In the genomic region with DNA sequence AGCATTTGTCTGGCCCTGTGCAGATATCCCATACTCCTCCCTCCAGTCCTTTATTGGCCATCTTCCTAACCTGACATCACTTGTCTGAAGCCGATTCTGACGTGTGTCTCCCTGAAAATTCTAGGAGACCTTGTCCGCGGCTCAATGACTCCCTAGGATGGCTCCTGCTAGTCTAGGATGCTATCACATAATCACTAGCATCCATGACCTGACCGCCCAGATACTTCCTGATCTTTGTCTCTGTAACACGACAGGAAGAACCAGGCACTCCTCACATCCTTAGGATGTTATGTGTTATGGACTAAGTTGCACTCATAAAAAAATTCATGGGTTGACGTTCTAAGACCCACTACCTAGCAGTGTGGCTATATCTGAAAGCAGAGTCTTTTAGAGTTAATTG, we compare ENCODE assay signal across 29 mouse cellular contexts. TPM values are rescaled to one million over a fixed set of nuclear protein-coding genes. Genes with fewer than 3 reads are reported as not detected.
"Had no signal": no experiment of that assay in that cellular context is flagged by ENCODE, and none has a peak within 500 bp of the region (broad histone marks: within the 10 kb centered on the region; RNA-seq: fewer than 3 reads in every experiment).

No protein-coding gene starts in this region.

- DNase-seq: gastrocnemius, adult 2 months; gastrocnemius, postnatal 10 days; gastrocnemius, postnatal 25 days; heart, adult 18-20 months; heart, postnatal 10 days; heart, postnatal 4 days; kidney, adult 18-20 months; kidney, adult 8-10 months; kidney, postnatal 10 days; kidney, postnatal 25 days; kidney, postnatal 4 days had no signal

- H3K4me3 ChIP-seq: gastrocnemius, adult 2 months; heart, embryonic 10.5 days; heart, embryonic 12.5 days; hindbrain, embryonic 10.5 days; hindbrain, embryonic 12.5 days; intestine, embryonic 15.5 days; layer of hippocampus, adult 2 months; left cerebral cortex, adult 2 months; limb, embryonic 10.5 days; limb, embryonic 12.5 days had no signal

- H3K4me1 ChIP-seq: heart, embryonic 10.5 days; heart, embryonic 12.5 days; hindbrain, embryonic 10.5 days; hindbrain, embryonic 12.5 days; intestine, embryonic 15.5 days; limb, embryonic 10.5 days; limb, embryonic 12.5 days had no signal

RNA-seq across cellular contexts. Expression of a gene that starts 45.9 kb away (rescaled TPM):
- polyA plus RNA-seq: frontal cortex, adult 2 months; heart, embryonic 10.5 days; heart, embryonic 12.5 days; heart, embryonic 14.5 days; heart, embryonic 16.5 days; hindbrain, embryonic 12.5 days; hindbrain, embryonic 14.5 days; hindbrain, embryonic 16.5 days; inflammation-experienced regulatory T-cells, adult 6 months; intestine, embryonic 15.5 days; intestine, postnatal 0 days; kidney, embryonic 14.5 days; limb, embryonic 10.5 days; limb, embryonic 12.5 days; limb, embryonic 14.5 days had no signal
